Mouse (Mus musculus): Measurements from ENCODE around the gene Trp53.

GRCm38 (mm10) chr11:69547071-69547470, 33.1 kb upstream of the Trp53 start:
- peak in 2 of 3 experiments; percentile 30 to 48; a peak in 5 of 6 replicates for TF ChIP-seq CTCF (IDR thresholded peaks at IDR 0.05 in 2 of 3, conservative IDR thresholded peaks at IDR 0.05 in 1 of 3; ENCODE audit: control insufficient read depth in 1 of 3, insufficient read depth in 1 of 3, low read depth in 2 of 3, low read length in 3 of 3, poor library complexity in 1 of 3, severe bottlenecking in 1 of 3)
- TF ChIP-seq MXI1 (IDR thresholded peaks at IDR 0.05; ENCODE audit: low read depth, low read length): no peak
- TF ChIP-seq POLR2A (IDR thresholded peaks at IDR 0.05; ENCODE audit: control insufficient read depth in 1 of 2, insufficient read depth in 1 of 2, low read depth in 1 of 2, low read length in 2 of 2, poor library complexity in 1 of 2): no peak
- no peak for TF ChIP-seq MAFK (IDR thresholded peaks at IDR 0.05; ENCODE audit: borderline replicate concordance, low read depth, low read length)
- no peak for TF ChIP-seq USF2 (IDR thresholded peaks at IDR 0.05; ENCODE audit: borderline replicate concordance in 1 of 2, insufficient read depth in 1 of 2, low read depth in 1 of 2, low read length in 2 of 2)
- no peak for TF ChIP-seq UBTF (IDR thresholded peaks at IDR 0.05; ENCODE audit: borderline replicate concordance, insufficient read depth, low read depth, low read length)
- no peak for TF ChIP-seq RAD21 (IDR thresholded peaks at IDR 0.05; ENCODE audit: low read depth, low read length)
- no peak for TF ChIP-seq TAL1 (IDR thresholded peaks at IDR 0.05; ENCODE audit: low read length)
- TF ChIP-seq BHLHE40 (IDR thresholded peaks at IDR 0.05; ENCODE audit: borderline replicate concordance, low read depth, low read length): no peak
- TF ChIP-seq GATA1 (IDR thresholded peaks at IDR 0.05; ENCODE audit: low read depth, low read length): no peak
- no peak for TF ChIP-seq NRF1 (IDR thresholded peaks at IDR 0.05; ENCODE audit: insufficient read depth, low read depth, low read length, poor library complexity, severe bottlenecking)

Data from MEL (cell line).